Mouse (Mus musculus) cerebellum, adult 11 months (tissue): ENCODE data around the gene Otulin.

ENCODE experiments used
- DNase-seq: peaks from one replicate; pipeline ENCODE4 v3.0.0; 2022

Gene Otulin

GRCm38 (mm10) chr15:27630601-27631383 lies at the start of gene Otulin:
TSS of gene Otulin (minus strand) at chr15:27630693.
- DNase-seq: peak; percentile 99

- DNase-seq: no peak
Observed at GRCm38 (mm10) chr15:27678511-27678910, 48.0 kb upstream of the Otulin start.

- no peak for DNase-seq
Observed at GRCm38 (mm10) chr15:27677801-27678200, 47.3 kb upstream of the Otulin start.

GRCm38 (mm10) chr15:27676211-27676610 lies 45.7 kb upstream of the Otulin start:
- no peak for DNase-seq

GRCm38 (mm10) chr15:27675122-27675521 lies 44.6 kb upstream of the Otulin start:
- no peak for DNase-seq

- DNase-seq: no peak
Observed at GRCm38 (mm10) chr15:27674041-27674440, 43.5 kb upstream of the Otulin start.

- no peak for DNase-seq
Observed at GRCm38 (mm10) chr15:27673151-27673550, 42.7 kb upstream of the Otulin start.

GRCm38 (mm10) chr15:27672259-27672658 lies 41.8 kb upstream of the Otulin start:
- no peak for DNase-seq

GRCm38 (mm10) chr15:27671612-27672245 lies 41.2 kb upstream of the Otulin start:
- no peak for DNase-seq

- DNase-seq: no peak
Observed at GRCm38 (mm10) chr15:27670708-27671107, 40.2 kb upstream of the Otulin start.

GRCm38 (mm10) chr15:27669931-27670411 lies 39.5 kb upstream of the Otulin start:
- DNase-seq: no peak

GRCm38 (mm10) chr15:27669276-27669675 lies 38.8 kb upstream of the Otulin start:
- no peak for DNase-seq

GRCm38 (mm10) chr15:27668557-27668956 lies 38.1 kb upstream of the Otulin start:
- no peak for DNase-seq

GRCm38 (mm10) chr15:27668001-27668461 lies 37.5 kb upstream of the Otulin start:
- DNase-seq: no peak

GRCm38 (mm10) chr15:27666911-27667539 lies 36.5 kb upstream of the Otulin start:
- DNase-seq: no peak

- DNase-seq: peak; percentile 70
Observed at GRCm38 (mm10) chr15:27665392-27665911, 35.0 kb upstream of the Otulin start.

- DNase-seq: no peak
Observed at GRCm38 (mm10) chr15:27664126-27664525, 33.6 kb upstream of the Otulin start.

- DNase-seq: no peak
Observed at GRCm38 (mm10) chr15:27662699-27663098, 32.2 kb upstream of the Otulin start.

- no peak for DNase-seq
Observed at GRCm38 (mm10) chr15:27661696-27662095, 31.2 kb upstream of the Otulin start.

- peak; percentile 77 for DNase-seq
Observed at GRCm38 (mm10) chr15:27659592-27660244, 29.2 kb upstream of the Otulin start.

GRCm38 (mm10) chr15:27659143-27659542 lies 28.6 kb upstream of the Otulin start:
- no peak for DNase-seq

GRCm38 (mm10) chr15:27658356-27658755 lies 27.9 kb upstream of the Otulin start:
- DNase-seq: no peak

GRCm38 (mm10) chr15:27657866-27658265 lies 27.4 kb upstream of the Otulin start:
- no peak for DNase-seq
